Mouse (Mus musculus) midbrain, embryonic 16.5 days (tissue): Measurements from ENCODE around the gene Nadk. TPM values are rescaled to one million over a fixed set of nuclear protein-coding genes. Genes with fewer than 3 reads are reported as not detected.

ENCODE experiments used
- ATAC-seq: fragments of 200-750 bp; cut with Nextera tagmentation; 2 replicates; pipeline ENCODE4 v1.8.0; 2017; ENCODE audit warnings: moderate TSS enrichment
- H3K27ac ChIP-seq: fragments of 300-500 bp; sonication (generic); 2 replicates; pipeline ENCODE4 v1.5.1; 2014; ENCODE audit warnings: mild to moderate bottlenecking, low read length, mixed read lengths
- H3K27me3 ChIP-seq: fragments of 300-500 bp; sonication (generic); 2 replicates; pipeline ENCODE4 v1.6.1; 2014; ENCODE audit warnings: low read depth, low read length, mixed read lengths; ENCODE audit not compliant: control insufficient read depth, insufficient read depth
- H3K36me3 ChIP-seq: fragments of 300-500 bp; sonication (generic); 2 replicates; pipeline ENCODE4 v1.6.1; 2014; ENCODE audit warnings: mild to moderate bottlenecking, low read length, moderate library complexity, mixed read lengths; ENCODE audit not compliant: control insufficient read depth, insufficient read depth
- H3K4me1 ChIP-seq: fragments of 300-500 bp; sonication (generic); 2 replicates; pipeline ENCODE4 v1.6.1; 2014; ENCODE audit warnings: mild to moderate bottlenecking, low read length, mixed read lengths; ENCODE audit not compliant: control insufficient read depth, insufficient read depth
- H3K4me2 ChIP-seq: fragments of 300-500 bp; sonication (generic); 2 replicates; pipeline ENCODE4 v1.6.1; 2014; ENCODE audit warnings: mild to moderate bottlenecking, low read length, mixed read lengths
- H3K4me3 ChIP-seq: fragments of 300-500 bp; sonication (generic); 2 replicates; pipeline ENCODE4 v1.5.1; 2014; ENCODE audit warnings: low read depth, mild to moderate bottlenecking, low read length, moderate library complexity, mixed read lengths
- H3K9ac ChIP-seq: fragments of 300-500 bp; sonication (generic); 2 replicates; pipeline ENCODE4 v1.6.1; 2014; ENCODE audit warnings: low read depth, low read length, mixed read lengths
- H3K9me3 ChIP-seq: fragments of 300-500 bp; sonication (generic); replicated peaks from 2 replicates; pipeline ENCODE4 v1.6.1; 2014; ENCODE audit warnings: mild to moderate bottlenecking, low read length, mixed read lengths; ENCODE audit not compliant: control insufficient read depth, poor library complexity, severe bottlenecking
- WGBS: fragments of 180-500 bp; shearing (Covaris S2); extraction: QIAGEN DNeasy Blood & Tissue Kit; methylation state at CpG from one replicate; pipeline ENCODE4 v1.1.7; 2014; 5-methylcytosine and 5-hydroxymethylcytosine counted together
- polyA plus RNA-seq: library from polyadenylated mRNA; unstranded; fragments of >200 nt; fragmentation: Nextera tagmentation; extraction: Ambion mirVana; gene quantifications from 2 replicates; pipeline ENCODE4 v1.2.1, GENCODE M21; 2015

Gene Nadk
- polyA plus RNA-seq, 1 experiment from 2014 or later = 77.1 TPM

DNA sequence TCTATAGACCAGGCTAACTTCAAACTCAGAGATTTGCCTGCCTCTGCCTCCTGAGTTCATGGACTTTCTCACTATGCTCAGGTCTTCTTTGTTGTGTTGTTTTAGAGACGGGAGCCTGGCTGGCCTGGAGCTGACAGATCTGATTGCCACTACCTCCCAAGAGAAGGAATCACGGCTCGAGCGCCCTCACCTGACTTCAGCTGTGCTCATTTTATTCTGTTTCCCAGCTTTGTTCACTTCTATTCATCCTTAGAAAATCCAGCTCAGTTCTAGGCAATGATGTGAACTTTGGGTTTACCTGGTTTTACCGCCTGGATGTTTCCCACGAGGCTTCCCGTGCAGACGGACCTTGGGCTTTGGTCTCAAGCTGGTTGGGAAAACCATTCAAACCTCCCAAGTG is 13.3 kb downstream of the Nadk start:
- WGBS = 87% methylated on average over 8 of the region's 8 CpGs
- Histone ChIP-seq H3K9me3 (no peaks in the 10 kb centered on the region), H3K27ac (no peak overlapping the region), H3K27me3 (no peaks in the 10 kb centered on the region), H3K36me3 (peaks cover 7% of the 10 kb centered on the region; the same call in 1 of the 2 replicates), H3K9ac (no peak overlapping the region), H3K4me2 (no peak overlapping the region), H3K4me1 (no peaks in the 10 kb centered on the region), H3K4me3 (no peak overlapping the region)
- ATAC-seq = no peak

DNA sequence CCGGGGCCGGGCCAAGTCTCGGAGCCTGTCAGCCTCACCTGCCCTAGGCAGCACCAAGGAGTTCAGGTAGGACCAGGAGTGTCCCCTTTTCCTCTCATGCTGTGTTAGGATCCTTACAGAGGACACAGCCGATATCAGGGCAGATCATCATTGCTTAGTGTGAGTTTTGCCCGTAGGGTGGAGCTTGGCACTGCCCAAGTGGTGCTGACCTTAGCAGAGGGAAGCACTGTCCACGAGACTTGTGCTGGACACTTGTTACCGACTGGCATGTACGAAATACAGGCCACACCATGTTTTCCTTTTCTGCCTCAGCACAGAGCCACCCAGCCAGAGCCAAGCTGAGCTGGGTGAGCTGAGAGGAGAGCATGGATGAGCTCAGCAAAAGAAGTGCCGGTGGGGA is 15.0 kb downstream of the Nadk start:
- Histone ChIP-seq H3K27ac (no peak overlapping the region), H3K36me3 (peaks cover 7% of the 10 kb centered on the region; the same call in 1 of the 2 replicates), H3K9ac (no peak overlapping the region), H3K4me2 (no peak overlapping the region), H3K27me3 (no peaks in the 10 kb centered on the region), H3K4me3 (no peak overlapping the region), H3K9me3 (no peaks in the 10 kb centered on the region), H3K4me1 (no peaks in the 10 kb centered on the region)
- 98% methylated on average over 9 of the region's 9 CpGs for WGBS
- no peak for ATAC-seq

DNA sequence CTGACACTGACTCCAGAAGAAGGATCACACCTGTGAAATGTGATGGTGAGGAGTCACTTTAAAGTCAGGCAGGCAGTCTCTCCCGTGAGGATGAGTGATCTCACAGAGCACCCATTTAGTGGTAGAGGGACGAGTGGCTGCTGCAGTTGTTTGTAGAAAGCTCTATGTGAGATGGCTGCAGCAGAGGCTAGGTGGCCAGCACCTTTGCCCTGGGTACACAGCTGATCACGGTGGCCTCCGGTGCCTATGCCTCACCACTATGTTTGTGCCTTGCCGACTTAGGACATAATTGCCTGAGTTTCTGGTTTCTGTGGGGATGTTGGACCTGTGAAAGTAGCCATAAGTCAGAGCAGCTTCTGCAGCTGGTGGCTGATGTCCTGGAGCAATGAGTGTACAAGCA is 15.6 kb downstream of the Nadk start:
- no peaks in the 10 kb centered on the region for H3K27me3 ChIP-seq
- H3K36me3 ChIP-seq = peaks cover 7% of the 10 kb centered on the region; the same call in 1 of the 2 replicates
- no peak overlapping the region for H3K4me3 ChIP-seq
- no peak overlapping the region for H3K27ac ChIP-seq
- no peaks in the 10 kb centered on the region for H3K9me3 ChIP-seq
- 93% methylated on average over 5 of the region's 5 CpGs for WGBS
- no peaks in the 10 kb centered on the region for H3K4me1 ChIP-seq
- no peak overlapping the region for H3K9ac ChIP-seq
- H3K4me2 ChIP-seq = no peak overlapping the region
- ATAC-seq = no peak

DNA sequence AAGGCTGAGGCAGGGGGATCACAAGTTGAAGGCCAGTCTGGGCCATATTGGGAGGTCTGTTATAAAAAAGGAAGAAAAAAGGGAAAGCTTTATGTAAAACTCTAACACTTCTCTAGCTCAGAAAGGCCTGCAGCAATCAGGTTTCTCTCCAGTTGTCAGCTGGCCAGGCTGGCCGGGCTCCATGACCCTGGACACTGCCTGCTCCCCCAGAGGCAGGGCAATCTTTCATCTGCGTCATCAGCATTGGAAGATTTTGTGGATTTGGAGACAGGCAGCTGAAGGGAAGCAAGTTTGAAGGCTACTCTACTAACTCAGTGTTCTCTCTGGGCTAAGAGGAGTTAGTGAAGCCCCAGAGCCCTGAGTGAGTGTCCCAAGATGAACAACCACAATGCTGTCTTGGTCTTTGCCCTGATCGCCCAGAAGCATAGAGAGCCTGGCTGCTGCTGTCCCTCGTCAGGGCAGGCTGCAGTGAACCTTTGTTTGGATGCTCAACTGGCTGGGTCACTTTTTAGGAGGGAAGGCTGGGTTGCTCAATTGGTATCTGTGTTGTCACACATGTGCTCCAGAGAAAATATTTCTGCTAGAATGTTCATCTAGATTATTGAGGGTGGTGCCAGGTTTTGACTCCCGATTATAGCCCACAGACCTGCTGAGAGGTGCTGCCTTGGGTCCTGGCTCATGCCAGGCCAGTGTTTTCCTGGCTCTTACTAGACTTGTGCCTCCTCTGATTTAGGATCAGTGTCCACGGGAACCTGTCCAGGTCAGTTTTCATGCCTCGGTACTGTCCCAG is 16.4 kb downstream of the Nadk start:
- no peaks in the 10 kb centered on the region for H3K4me1 ChIP-seq
- no peak overlapping the region for H3K4me2 ChIP-seq
- no peak overlapping the region for H3K27ac ChIP-seq
- H3K9ac ChIP-seq = no peak overlapping the region
- no peaks in the 10 kb centered on the region for H3K9me3 ChIP-seq
- no peak for ATAC-seq
- no peak overlapping the region for H3K4me3 ChIP-seq
- no peaks in the 10 kb centered on the region for H3K27me3 ChIP-seq
- WGBS = 89% methylated on average over 7 of the region's 7 CpGs
- peaks cover 7% of the 10 kb centered on the region; the same call in 1 of the 2 replicates for H3K36me3 ChIP-seq

DNA sequence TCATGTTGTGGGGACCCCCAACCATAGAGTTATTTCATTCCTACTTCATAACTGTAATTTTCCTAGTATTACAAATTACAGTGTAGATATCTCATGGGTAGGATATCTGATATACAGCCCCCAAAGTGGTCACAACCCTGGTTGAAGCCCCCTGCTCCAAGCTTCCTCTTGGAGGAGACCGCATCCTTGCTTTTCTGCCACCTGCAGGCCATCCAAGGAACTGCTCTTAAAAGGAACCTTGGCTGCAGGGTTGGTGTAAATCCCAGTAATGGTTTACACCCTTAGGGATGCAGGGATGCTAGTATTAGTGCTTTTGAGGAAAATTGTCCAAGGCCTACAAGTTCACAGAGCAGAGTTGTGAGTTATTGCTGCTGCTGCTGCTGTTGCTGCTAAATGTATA is 18.2 kb downstream of the Nadk start:
- no peak for ATAC-seq
- H3K9me3 ChIP-seq = no peaks in the 10 kb centered on the region
- no peak overlapping the region for H3K4me3 ChIP-seq
- 29% methylated on average over 1 of the region's 1 CpGs for WGBS
- peaks cover 24% of the 10 kb centered on the region for H3K36me3 ChIP-seq
- no peak overlapping the region for H3K9ac ChIP-seq
- no peak overlapping the region for H3K27ac ChIP-seq
- no peak overlapping the region for H3K4me2 ChIP-seq
- no peaks in the 10 kb centered on the region for H3K27me3 ChIP-seq
- no peaks in the 10 kb centered on the region for H3K4me1 ChIP-seq

DNA sequence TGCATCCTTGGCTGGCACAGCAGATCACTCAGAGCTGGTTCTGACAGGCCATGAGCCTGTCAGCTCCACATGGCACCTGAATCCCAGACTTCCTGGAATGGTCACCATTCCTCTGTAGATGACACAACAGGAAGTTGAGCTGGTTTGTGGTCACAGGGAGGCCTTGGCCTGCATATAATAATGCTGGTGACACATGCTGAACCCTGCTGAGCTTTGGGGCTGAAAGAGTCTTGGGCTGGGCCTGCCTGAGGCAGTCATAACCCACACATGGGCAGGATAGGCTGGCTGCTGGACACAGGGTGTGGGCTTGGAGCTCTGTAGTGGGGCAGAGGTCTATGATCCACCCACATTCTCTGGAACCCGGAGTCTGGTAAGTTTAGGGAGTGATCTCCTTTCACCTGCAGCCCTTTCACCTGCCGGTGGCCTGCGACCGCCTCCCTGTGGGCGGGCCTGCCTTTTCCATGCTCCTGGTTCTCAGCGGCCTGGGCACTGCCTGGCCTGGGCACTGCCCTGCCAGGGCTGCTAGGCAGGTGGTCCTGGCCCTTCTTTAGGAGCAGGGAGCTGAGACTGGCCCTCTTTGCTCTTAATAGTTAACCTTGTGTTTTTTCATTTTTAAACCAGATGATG is 20.2 kb downstream of the Nadk start:
- H3K9ac ChIP-seq = no peak overlapping the region

DNA sequence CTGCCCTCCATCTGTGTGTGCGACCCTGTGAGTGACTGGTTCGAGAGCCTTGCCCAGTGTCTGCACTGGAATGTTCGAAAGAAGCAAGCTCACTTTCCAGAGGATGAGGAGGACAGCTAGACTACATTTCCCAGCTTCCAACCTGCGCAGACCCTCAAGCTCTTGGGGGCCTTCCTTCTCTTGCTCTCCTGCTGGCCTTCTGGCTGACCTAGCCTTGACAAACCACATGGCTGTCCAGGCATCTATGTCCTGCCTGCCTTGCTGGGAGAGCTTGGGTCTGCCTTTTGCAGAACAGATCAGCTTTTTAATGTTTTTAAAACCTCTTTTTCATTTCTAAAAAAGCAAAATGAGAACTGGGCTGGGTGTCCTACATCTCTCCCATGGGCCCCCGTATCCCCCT is 27.2 kb downstream of the Nadk start:
- H3K4me3 ChIP-seq = no peak overlapping the region
- H3K9me3 ChIP-seq = no peaks in the 10 kb centered on the region
- H3K9ac ChIP-seq = no peak overlapping the region
- H3K27me3 ChIP-seq = no peaks in the 10 kb centered on the region
- no peaks in the 10 kb centered on the region for H3K4me1 ChIP-seq
- no peak overlapping the region for H3K4me2 ChIP-seq
- 94% methylated on average over 5 of the region's 5 CpGs for whole genome bisulfite sequencing
- H3K36me3 ChIP-seq = peaks cover 39% of the 10 kb centered on the region
- no peak for ATAC-seq
- no peak overlapping the region for H3K27ac ChIP-seq

More for the DNA sequence above, 20.2 kb downstream of the Nadk start:
- no peak overlapping the region for H3K4me2 ChIP-seq
- H3K27me3 ChIP-seq = no peaks in the 10 kb centered on the region
- ATAC-seq = no peak
- H3K4me1 ChIP-seq = no peaks in the 10 kb centered on the region
- H3K36me3 ChIP-seq = peaks cover 29% of the 10 kb centered on the region
- H3K9me3 ChIP-seq = no peaks in the 10 kb centered on the region
- 90% methylated on average over 6 of the region's 6 CpGs for WGBS
- no peak overlapping the region for H3K27ac ChIP-seq
- no peak overlapping the region for H3K4me3 ChIP-seq

DNA sequence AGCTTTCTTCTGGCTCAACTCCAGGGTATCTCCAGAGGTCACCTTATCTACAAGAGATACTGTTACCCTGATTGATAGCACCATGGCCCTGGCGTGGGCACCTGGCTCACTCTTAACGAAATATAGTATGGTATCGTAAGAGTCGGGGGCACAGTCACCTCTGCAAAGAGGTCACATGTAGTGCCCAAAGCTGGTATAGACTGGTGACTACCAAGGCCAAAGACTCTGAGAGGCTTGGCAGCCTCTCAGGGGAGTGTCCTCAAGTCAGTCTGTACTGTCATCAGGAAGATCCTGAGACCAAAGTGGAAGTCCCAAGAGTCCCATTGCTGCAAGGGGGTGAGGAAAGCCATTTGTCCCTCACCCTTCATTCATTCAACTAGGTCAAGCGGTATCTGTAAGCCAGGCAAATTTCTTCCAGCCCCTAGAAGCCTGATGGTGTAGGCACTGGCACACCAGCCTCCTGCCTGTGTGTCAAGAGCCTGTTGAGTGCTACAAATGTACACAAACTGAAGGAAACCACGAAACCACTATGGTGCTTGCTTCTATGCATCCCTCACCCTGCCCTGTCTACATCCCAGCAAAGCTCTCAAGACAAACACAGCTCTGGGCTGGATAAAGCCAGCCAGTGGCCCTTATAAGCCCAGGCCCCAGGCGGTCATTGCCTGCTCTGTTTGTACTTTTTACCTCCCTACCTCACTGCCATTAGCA is 29.0 kb downstream of the Nadk start:
- Histone ChIP-seq H3K9me3 (no peaks in the 10 kb centered on the region), H3K4me1 (no peaks in the 10 kb centered on the region), H3K9ac (no peak overlapping the region), H3K36me3 (peaks cover 24% of the 10 kb centered on the region), H3K4me3 (no peak overlapping the region), H3K4me2 (no peak overlapping the region), H3K27me3 (no peaks in the 10 kb centered on the region), H3K27ac (no peak overlapping the region)
- WGBS = 88% methylated on average over 7 of the region's 7 CpGs
- ATAC-seq = no peak

DNA sequence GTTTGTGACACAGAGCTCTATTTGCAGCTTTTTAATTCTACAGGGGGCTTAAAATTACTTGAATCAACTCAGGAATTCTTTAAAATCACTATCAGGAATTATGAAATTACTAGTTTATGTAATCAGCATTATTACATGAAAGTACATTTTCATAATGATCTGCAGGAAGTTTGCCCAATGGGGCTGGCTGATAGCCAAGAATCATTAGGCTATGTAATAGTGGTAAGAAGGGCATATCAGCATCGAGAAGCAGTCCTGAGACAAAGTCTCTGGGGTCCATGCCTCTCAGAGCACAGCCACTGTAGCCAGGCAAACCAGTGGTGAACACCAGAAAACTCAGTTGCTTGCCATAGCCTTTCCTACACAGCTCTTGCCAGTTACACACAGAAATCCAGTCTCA is 31.6 kb downstream of the Nadk start:
- Histone ChIP-seq H3K27ac (no peak overlapping the region), H3K4me1 (no peaks in the 10 kb centered on the region), H3K4me2 (no peak overlapping the region), H3K9ac (no peak overlapping the region), H3K27me3 (no peaks in the 10 kb centered on the region), H3K36me3 (peaks cover 12% of the 10 kb centered on the region), H3K9me3 (no peaks in the 10 kb centered on the region), H3K4me3 (no peak overlapping the region)
- no peak for ATAC-seq
- 47% methylated on average over 1 of the region's 1 CpGs for WGBS
